Mouse (Mus musculus): ENCODE measurements around the gene Rin3.
A peak's percentile ranks its signal among the peaks of the same experiment; 100 is the strongest.

Gene Rin3

GRCm38 (mm10) chr12:102372322-102372721 lies 89.5 kb downstream of the Rin3 start:
- DNase-seq, result no peak

GRCm38 (mm10) chr12:102382180-102382579 lies 99.3 kb downstream of the Rin3 start:
- no peak for DNase-seq

GRCm38 (mm10) chr12:102383288-102383687 lies 100.4 kb downstream of the Rin3 start:
- no peak for DNase-seq

GRCm38 (mm10) chr12:102384819-102385218 lies 102.0 kb downstream of the Rin3 start:
- DNase-seq, result no peak

- peak; percentile 75 for DNase-seq
These were observed 104.5 kb downstream of the Rin3 start for GRCm38 (mm10) chr12:102387219-102387917.

GRCm38 (mm10) chr12:102390042-102390441 lies 107.2 kb downstream of the Rin3 start:
- DNase-seq, result no peak

GRCm38 (mm10) chr12:102391109-102391508 lies 108.3 kb downstream of the Rin3 start:
- DNase-seq, result no peak

- peak; percentile 49 for DNase-seq
These were observed 109.1 kb downstream of the Rin3 start for GRCm38 (mm10) chr12:102391982-102392381.

- DNase-seq, result no peak
These were observed 111.6 kb downstream of the Rin3 start for GRCm38 (mm10) chr12:102394496-102394895.

- DNase-seq, result no peak
These were observed 112.7 kb downstream of the Rin3 start for GRCm38 (mm10) chr12:102395537-102395936.

- no peak for DNase-seq
These were observed 113.4 kb downstream of the Rin3 start for GRCm38 (mm10) chr12:102395998-102396991.

- DNase-seq, result no peak
These were observed 115.7 kb downstream of the Rin3 start for GRCm38 (mm10) chr12:102398588-102398987.

- no peak for DNase-seq
These were observed 130.3 kb downstream of the Rin3 start for GRCm38 (mm10) chr12:102413171-102413570.

GRCm38 (mm10) chr12:102414686-102415085 lies 131.8 kb downstream of the Rin3 start:
- no peak for DNase-seq

- DNase-seq, result peak; percentile 39
These were observed 133.6 kb downstream of the Rin3 start for GRCm38 (mm10) chr12:102416391-102416837.

GRCm38 (mm10) chr12:102416955-102417510 lies 134.2 kb downstream of the Rin3 start:
- no peak for DNase-seq

GRCm38 (mm10) chr12:102417701-102418100 lies 134.9 kb downstream of the Rin3 start:
- no peak for DNase-seq

GRCm38 (mm10) chr12:102419544-102419943 lies 136.7 kb downstream of the Rin3 start:
- DNase-seq, result no peak

GRCm38 (mm10) chr12:102420168-102420890 lies 137.5 kb downstream of the Rin3 start:
- peak; percentile 39 for DNase-seq

- DNase-seq, result no peak
These were observed 139.2 kb downstream of the Rin3 start for GRCm38 (mm10) chr12:102422065-102422464.

- no peak for DNase-seq
These were observed 139.9 kb downstream of the Rin3 start for GRCm38 (mm10) chr12:102422623-102423320.

- DNase-seq, result no peak
These were observed 140.8 kb downstream of the Rin3 start for GRCm38 (mm10) chr12:102423625-102424024.

Measured in liver (tissue).